Mouse (Mus musculus): Measurements from ENCODE around the gene Vdr. TPM values are rescaled to one million over a fixed set of nuclear protein-coding genes. Genes with fewer than 3 reads are reported as not detected.

The Vdr gene
- 82.4 TPM for polyA plus RNA-seq (2014; fragmentation: Illumina TruSeq; extraction: RNeasy Lipid Tissue Mini Kit (QIAGEN cat#74804); ENCODE audit: low read depth, low replicate concordance)

GRCm38 (mm10) chr15:97910530-97910929 lies at the start of gene Vdr:
Gene Vdr, minus strand, starts transcription at chr15:97910630.

GRCm38 (mm10) chr15:97844037-97845034 lies 66.1 kb downstream of the Vdr start, which contains the start of gene Hdac7:
Gene Hdac7, minus strand, starts transcription at chr15:97844502.

Other genes starting within 250 kb of the Vdr start
- 25.9 TPM for gene Rpap3, start 204.8 kb downstream of the Vdr start, polyA plus RNA-seq (2014; fragmentation: Illumina TruSeq; extraction: RNeasy Lipid Tissue Mini Kit (QIAGEN cat#74804); ENCODE audit: low read depth, low replicate concordance)
- 2.0 TPM for gene Endou, start 179.3 kb downstream of the Vdr start, polyA plus RNA-seq (2014; fragmentation: Illumina TruSeq; extraction: RNeasy Lipid Tissue Mini Kit (QIAGEN cat#74804); ENCODE audit: low read depth, low replicate concordance)
- gene Rapgef3, start 142.7 kb downstream of the Vdr start, polyA plus RNA-seq (2014; fragmentation: Illumina TruSeq; extraction: RNeasy Lipid Tissue Mini Kit (QIAGEN cat#74804); ENCODE audit: low read depth, low replicate concordance): 1.1 TPM
- 63.9 TPM for gene Slc48a1, start 132.1 kb downstream of the Vdr start, polyA plus RNA-seq (2014; fragmentation: Illumina TruSeq; extraction: RNeasy Lipid Tissue Mini Kit (QIAGEN cat#74804); ENCODE audit: low read depth, low replicate concordance)
- gene Hdac7, start 66.1 kb downstream of the Vdr start, polyA plus RNA-seq (2014; fragmentation: Illumina TruSeq; extraction: RNeasy Lipid Tissue Mini Kit (QIAGEN cat#74804); ENCODE audit: low read depth, low replicate concordance): 1.6 TPM
- 8.1 TPM for gene Tmem106c, start 53.6 kb upstream of the Vdr start, polyA plus RNA-seq (2014; fragmentation: Illumina TruSeq; extraction: RNeasy Lipid Tissue Mini Kit (QIAGEN cat#74804); ENCODE audit: low read depth, low replicate concordance)
- gene Col2a1, start 94.1 kb upstream of the Vdr start, polyA plus RNA-seq (2014; fragmentation: Illumina TruSeq; extraction: RNeasy Lipid Tissue Mini Kit (QIAGEN cat#74804); ENCODE audit: low read depth, low replicate concordance): not detected
- gene Pfkm, start 182.0 kb upstream of the Vdr start, polyA plus RNA-seq (2014; fragmentation: Illumina TruSeq; extraction: RNeasy Lipid Tissue Mini Kit (QIAGEN cat#74804); ENCODE audit: low read depth, low replicate concordance): 8.8 TPM
- gene Senp1, start 183.1 kb upstream of the Vdr start, polyA plus RNA-seq (2014; fragmentation: Illumina TruSeq; extraction: RNeasy Lipid Tissue Mini Kit (QIAGEN cat#74804); ENCODE audit: low read depth, low replicate concordance): 24.9 TPM